Mouse (Mus musculus) E14TG2a.4 (cell line): ENCODE measurements at regions not wholly inside any gene's neighbourhood (a gene's known extent, or its start where the extent isn't known, plus 50 kb on each side); places are given as distances from the start of the nearest gene placed in this dataset.

Experiments
- CTCF ChIP-seq: conservative IDR thresholded peaks from 2 replicates; pipeline ENCODE4 v1.5.1; 2014; ENCODE audit warnings: low read length
- POU5F1 ChIP-seq: IDR thresholded peaks from 2 replicates; pipeline ENCODE4 v1.6.1; 2014; ENCODE audit warnings: low read length, borderline replicate concordance

DNA sequence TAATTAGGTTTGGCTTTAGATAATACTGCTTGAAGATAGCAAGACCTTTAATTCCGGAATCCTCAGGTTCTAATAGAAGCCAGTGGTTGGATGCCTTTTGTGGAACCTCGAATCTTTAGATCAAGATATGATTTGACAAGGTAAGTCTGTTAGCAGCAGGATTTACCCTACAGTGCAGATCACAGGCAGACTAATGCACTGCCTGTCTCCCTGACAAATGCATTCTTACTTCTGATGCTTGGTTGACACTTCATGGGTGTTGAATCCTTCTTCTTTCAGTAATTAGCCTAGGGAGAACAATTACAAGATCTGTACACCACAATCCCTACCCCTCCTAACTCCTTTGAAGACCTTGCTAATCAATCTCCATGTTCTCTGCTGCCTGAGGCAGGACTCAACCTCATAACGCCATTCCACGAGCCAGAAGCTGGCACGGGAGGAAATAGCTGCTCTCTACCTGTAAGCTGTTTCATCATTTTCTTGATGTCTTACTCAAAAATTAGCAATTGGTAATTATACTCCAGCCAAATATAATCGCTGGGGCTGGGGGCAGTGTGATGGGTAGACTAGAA lies 118.3 kb upstream of the Irak1bp1 start:
- TF ChIP-seq CTCF (no peak), POU5F1 (no peak)
